Mouse (Mus musculus) forebrain, embryonic 14.5 days (tissue): ENCODE results near the gene Btbd35f7. TPM values are rescaled to one million over a fixed set of nuclear protein-coding genes. Genes with fewer than 3 reads are reported as not detected.
"Not testable (repeated sequence)": the region's sequence is repeated elsewhere in the genome, so short reads cannot be mapped to it uniquely, and the experiment has no call there.

ENCODE experiments used
- ATAC-seq: fragments of 200-750 bp; cut with Nextera tagmentation; 2 replicates; pipeline ENCODE4 v1.8.0; 2017; ENCODE audit warnings: mild to moderate bottlenecking, moderate library complexity
- DNase-seq: peaks from one replicate; pipeline ENCODE4 v3.0.0-alpha.2; 2015; ENCODE audit warnings: low spot score
- H3K27ac ChIP-seq: fragments of 300-500 bp; sonication (generic); 2 replicates; pipeline ENCODE4 v1.5.1; 2014; ENCODE audit warnings: low read depth, mild to moderate bottlenecking, control low read depth, low read length, moderate library complexity
- H3K27me3 ChIP-seq: fragments of 300-500 bp; sonication (generic); replicated peaks from 2 replicates; pipeline ENCODE4 v1.6.1; 2014; ENCODE audit warnings: low read length, control low read depth, mixed read lengths; ENCODE audit not compliant: control insufficient read depth, insufficient read depth
- H3K36me3 ChIP-seq: fragments of 300-500 bp; sonication (generic); 2 replicates; pipeline ENCODE4 v1.6.1; 2014; ENCODE audit warnings: low read length, control low read depth; ENCODE audit not compliant: control insufficient read depth, insufficient read depth
- H3K4me1 ChIP-seq: fragments of 300-500 bp; sonication (generic); 2 replicates; pipeline ENCODE4 v1.6.1; 2014; ENCODE audit warnings: antibody characterized with exemption, low read length, control low read depth; ENCODE audit not compliant: control insufficient read depth, insufficient read depth
- H3K4me2 ChIP-seq: fragments of 300-500 bp; sonication (generic); 2 replicates; pipeline ENCODE4 v1.6.1; 2014; ENCODE audit warnings: mild to moderate bottlenecking, control low read depth, low read length
- H3K4me3 ChIP-seq: fragments of 300-500 bp; sonication (generic); 2 replicates; pipeline ENCODE4 v1.5.1; 2014; ENCODE audit warnings: low read depth, low read length, control low read depth
- H3K9ac ChIP-seq: fragments of 300-500 bp; sonication (generic); 2 replicates; pipeline ENCODE4 v1.6.1; 2014; ENCODE audit warnings: mild to moderate bottlenecking, low read length, control low read depth, moderate library complexity
- H3K9me3 ChIP-seq: fragments of 300-500 bp; sonication (generic); replicated peaks from 2 replicates; pipeline ENCODE4 v1.6.1; 2016; ENCODE audit warnings: low read length, control low read depth, mixed read lengths; ENCODE audit not compliant: control insufficient read depth
- WGBS: fragments of 180-500 bp; shearing (Covaris S2); extraction: QIAGEN DNeasy Blood & Tissue Kit; methylation state at CpG from one replicate; pipeline ENCODE4 v1.1.7; 2014; 5-methylcytosine and 5-hydroxymethylcytosine counted together
- polyA plus RNA-seq: library from polyadenylated mRNA; unstranded; fragments of >200 nt; fragmentation: Nextera tagmentation; extraction: Ambion mirVana; gene quantifications from 2 replicates; pipeline ENCODE4 v1.2.1, GENCODE M21; 2014

Gene Btbd35f7
- polyA plus RNA-seq, result not detected in 2 replicates

DNA sequence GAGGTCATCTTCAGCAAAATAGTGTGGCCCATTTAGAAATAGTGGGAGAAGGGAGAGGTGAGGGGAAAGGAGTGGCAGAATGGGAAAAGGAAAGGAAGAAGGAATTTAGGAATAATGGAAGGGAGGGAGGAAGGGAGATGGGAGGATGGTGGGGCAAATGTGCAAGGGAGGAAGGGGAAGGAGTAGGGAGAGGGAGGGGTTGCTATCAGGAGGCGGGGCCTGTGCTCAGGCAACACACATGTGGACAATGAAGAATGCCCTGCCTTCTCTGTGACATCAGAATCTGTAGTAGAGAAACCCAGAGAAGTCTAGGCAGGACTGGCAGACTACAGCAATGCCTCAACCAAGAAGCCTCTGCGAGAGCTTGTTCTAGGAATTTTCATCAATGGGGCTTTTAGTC is at the start of gene Btbd35f7:
Btbd35f7 (plus strand) TSS at position 301 of the 400 bp plus-strand sequence.
- H3K4me2 ChIP-seq, H3K4me3 ChIP-seq, H3K9ac ChIP-seq, H3K27ac ChIP-seq, DNase-seq, H3K4me1 ChIP-seq, ATAC-seq, H3K36me3 ChIP-seq, H3K27me3 ChIP-seq, H3K9me3 ChIP-seq: not testable (repeated sequence)
- WGBS, result no CpG with 5 or more reads among the region's 2 CpGs

Other genes starting within 250 kb of the Btbd35f7 start
- gene Mycs, start 199.8 kb upstream of the Btbd35f7 start, polyA plus RNA-seq, result not detected in 2 replicates